Mouse (Mus musculus) cerebellum, adult 8-10 months (tissue): ENCODE measurements at regions not wholly inside any gene's neighbourhood (a gene's known extent, or its start where the extent isn't known, plus 50 kb on each side); places are given as distances from the start of the nearest gene placed in this dataset.
A peak's percentile ranks its signal among the peaks of the same experiment; 100 is the strongest.

Experiments
- DNase-seq: peaks from one replicate; pipeline ENCODE4 v3.0.0; 2022

DNA sequence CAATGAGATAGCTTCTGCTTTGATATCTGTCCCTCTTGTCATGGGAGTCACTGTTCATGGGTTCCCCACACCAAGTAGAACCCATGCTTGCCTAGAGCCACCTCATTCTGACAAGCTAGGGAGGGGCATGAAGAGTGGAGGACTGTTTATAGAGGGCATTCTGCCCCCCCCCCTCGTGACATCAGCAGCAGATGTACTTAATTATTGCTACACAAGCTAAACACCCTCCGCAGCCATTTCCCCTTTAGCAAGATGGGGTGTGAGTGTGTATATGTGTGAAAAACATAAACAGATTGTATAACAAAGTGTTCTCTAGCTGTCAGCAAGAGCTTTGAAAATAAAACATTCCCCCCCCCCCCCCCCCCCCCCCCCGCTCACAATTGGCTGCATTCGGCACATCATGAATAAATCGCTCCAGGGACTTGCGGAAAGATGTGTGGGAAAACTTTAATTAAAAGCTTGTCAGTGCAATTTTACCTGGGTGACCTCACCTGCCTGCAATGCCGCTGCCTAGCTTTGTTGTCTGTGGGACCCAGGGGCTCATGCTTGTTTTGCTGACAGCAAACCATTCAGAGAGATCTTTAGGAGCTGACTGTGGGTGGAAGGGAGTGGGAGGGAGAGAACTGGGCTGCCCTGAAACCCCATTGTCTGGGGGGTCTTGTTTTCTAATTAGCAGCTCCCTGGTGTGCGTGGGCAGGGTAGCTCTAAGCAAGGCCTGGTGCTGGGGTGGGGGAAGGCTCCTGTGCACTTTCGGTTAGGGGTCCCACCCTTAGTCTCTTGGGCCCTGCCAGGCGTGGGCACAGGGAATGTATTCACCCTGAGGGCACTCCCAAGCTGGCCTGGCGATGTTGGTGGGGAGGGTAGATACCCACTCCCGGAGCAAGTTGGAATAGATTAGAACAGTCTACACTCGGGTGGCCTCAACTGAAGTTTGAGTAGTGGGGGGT lies 63.4 kb downstream of the Irx2 start:
- no peak for DNase-seq

DNA sequence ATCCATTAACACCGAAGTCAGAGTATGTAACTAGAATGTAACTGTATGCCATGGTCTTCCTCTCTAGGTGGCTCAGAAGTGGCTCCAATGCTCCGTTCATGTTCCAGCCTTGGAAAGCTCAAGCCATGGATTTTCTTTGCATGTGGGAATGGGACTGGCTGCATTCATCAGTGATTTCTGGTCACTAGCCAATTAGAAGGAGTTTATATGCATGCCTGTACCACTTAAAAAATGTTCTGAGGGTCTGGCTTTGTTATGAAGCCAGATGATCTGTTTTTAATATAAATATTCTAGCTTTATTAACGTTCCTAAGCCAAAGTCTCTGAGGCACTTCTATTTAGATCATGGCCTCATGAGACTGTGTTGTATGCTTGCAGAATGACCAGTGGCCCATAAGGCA lies 78.8 kb downstream of the Irx2 start:
- DNase-seq: no peak

DNA sequence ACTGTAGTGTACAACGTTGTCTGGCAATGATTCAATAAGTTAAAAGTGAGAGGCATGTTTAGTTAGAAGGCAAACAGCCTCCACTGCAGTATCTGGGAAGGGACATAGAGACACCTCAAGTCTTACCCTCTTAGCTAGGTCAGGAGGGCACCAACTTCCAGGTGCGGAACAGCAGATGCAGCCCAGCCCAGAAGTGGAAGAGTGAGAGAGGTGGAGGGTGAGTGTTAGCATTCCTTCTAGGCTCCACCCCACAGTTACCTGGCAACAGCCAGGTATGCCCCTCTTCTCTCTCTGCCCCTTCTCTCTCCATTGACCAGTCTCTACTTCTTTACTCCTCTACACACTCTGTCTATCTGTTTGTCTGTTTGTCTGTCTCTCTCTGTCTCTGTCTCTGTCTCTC lies 80.1 kb downstream of the Irx2 start:
- DNase-seq: no peak

DNA sequence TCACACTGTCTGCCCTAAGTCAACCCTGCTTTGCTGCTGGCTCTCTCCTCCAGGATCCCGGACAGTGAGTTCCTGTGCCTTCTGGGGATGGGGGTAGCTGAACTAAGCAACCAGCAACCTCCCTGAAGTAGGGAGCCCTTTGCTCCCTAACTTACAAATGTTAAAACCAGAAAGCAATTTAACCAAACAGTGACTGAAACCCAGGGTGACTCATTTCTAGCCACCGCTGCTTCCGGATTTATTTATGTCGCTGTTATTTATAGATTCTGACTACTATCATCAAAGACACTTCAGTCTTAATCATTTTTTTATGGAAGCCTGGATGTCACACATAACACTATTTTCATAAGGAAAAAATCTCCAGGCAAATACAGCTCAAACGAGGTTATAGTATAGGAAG lies 81.4 kb downstream of the Irx2 start:
- DNase-seq: no peak

DNA sequence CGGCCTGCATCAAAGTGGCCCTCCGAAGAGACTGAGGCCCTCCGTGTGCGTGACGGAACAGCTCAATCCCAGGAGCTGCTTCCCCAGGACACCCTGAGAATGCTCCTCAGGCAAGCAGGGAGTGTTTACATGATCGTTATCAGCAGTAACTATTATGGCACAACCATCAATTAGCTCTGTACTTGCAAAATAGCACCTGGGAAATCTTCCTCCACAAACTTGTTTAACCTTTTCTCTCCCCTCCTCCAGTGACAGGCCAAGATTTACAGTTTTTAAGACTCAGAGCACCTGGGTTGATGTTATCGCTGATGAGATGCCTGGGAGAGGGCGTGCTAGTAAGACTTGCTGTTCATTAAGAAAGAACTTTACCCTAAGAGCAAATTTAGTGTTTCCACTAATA lies 82.5 kb downstream of the Irx2 start:
- no peak for DNase-seq

DNA sequence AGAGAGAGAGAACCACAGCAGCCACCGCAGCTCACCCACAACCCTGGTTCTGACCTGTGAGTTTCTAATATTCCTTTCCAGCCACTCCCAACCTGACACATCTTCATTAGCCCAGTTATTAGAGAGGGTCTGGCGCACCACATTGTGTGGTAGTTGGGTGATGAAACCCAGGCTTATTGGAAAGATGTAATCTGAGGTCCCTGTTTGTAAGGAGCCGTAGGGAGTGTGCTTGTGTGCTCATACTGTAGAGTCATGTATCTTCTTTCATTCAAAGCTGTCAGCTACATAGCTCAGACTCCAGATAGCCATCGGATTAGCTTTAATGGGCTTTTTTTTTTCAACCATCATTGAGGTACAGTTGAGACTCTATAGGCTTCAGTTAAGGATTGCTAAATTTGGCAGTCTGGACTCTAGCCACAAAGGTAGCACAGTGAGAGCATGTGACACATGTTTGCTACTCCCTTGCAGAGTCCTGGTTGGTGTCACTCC lies 83.3 kb downstream of the Irx2 start:
- DNase-seq: no peak

DNA sequence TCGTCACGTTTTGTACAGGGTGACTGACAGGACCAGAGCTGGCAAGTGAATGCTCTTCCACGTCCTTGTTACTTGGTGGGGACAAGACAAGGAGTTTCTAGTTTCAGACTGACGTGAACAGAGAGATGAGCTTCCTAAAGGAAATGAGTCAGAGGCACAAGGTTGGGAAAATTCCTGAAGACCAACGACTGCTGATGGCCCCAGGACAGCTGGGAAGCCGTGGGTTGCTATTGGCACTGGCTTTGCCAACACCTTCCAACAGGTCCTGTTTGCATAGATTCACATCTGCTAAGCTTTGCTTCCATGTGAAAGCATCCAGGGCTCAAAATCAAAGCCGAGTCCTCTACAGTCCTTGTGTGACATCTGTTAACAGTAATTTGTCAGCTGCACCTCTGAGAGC lies 86.2 kb downstream of the Irx2 start:
- no peak for DNase-seq

DNA sequence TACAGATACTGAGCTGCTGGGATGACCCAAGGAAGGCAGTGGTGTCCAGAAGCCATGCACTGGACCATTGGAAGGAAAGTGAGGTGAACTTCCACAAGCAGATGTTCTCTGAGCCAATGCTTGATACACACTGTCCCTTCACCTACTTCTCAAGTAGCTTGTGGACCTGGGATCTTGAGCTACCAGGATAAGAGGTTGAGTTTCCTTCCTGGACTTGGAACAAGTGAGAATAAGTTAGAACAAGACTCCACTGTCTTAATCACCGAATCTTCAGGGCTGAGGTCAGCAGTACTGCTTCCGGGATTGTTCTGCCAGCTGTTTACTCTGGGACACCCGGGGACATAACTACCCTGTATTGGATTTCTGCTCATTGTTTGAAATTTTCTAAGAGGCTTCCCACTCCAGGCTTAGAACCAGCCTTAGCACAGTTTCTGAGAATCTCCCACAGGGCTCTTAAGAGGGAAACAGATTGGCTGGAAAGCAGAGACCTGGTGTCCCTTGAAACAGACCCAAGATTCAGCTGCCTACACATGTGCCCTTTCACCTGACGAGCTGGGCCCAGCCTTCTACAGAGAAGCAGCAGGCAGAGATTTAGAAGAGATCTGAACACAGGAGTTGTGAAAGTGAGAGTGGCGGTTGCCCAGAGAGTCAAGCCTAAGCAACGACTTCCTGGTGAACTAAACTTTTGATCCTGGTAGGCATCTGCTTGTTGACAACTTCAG lies 87.5 kb downstream of the Irx2 start:
- DNase-seq: no peak

DNA sequence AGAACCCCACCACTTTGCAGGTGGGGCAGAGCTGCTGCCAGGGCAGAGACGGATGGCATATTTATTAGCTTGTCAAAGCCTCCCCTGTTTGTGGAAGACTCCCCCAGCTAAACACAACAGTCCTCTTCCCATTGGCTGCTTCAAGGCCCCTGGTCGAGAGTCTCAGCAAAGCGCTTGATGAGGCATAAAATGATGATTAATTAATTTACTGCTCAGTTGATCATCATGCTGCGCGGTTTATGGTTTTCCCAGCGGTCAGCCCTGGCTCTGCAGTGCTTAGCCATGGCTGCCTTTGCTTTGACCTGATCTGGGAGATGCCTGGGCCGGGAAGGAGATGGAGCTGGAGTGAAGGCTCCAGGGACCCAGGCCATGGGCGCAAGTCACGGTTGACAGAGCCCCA lies 98.5 kb downstream of the Irx2 start:
- no peak for DNase-seq

DNA sequence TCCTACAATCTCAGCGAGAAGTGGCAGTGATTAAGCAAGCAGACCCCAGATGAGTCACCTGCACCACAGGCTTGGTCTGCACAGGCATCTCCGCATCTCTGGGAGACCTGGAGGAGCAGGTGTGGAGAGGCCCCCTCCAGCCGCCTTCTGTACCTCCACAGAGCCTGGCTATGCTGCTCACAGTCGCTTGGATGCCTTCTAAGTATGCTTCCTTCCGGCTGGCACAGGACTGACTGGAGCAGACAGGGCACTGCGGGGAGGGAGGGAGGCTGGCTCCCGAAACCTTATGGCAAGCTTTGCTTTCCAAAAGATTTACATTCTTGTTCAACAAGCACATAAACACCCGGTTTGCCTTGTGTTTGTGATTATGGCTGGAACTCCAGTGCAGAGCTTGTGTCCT lies 107.3 kb downstream of the Irx2 start:
- peak; percentile 69 for DNase-seq

DNA sequence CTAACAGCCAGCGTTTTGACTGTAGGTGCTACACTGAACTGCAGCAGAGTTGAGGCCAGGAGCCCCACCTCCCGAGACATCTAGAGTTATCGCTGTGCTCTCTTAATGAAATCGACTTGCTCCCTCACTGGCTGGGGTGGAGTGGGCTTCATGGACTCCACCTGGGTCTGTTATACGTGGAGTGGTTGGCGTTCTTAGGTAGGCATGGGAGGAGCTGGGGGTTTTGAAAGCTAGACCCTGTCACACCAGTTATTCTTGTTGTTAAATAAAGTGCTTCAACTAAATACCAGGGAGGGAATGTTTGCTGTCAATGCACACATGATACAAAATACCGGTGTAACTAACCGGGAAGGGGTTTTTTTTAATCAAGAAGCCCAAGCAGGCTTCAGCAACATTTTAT lies 108.4 kb downstream of the Irx2 start:
- no peak for DNase-seq

DNA sequence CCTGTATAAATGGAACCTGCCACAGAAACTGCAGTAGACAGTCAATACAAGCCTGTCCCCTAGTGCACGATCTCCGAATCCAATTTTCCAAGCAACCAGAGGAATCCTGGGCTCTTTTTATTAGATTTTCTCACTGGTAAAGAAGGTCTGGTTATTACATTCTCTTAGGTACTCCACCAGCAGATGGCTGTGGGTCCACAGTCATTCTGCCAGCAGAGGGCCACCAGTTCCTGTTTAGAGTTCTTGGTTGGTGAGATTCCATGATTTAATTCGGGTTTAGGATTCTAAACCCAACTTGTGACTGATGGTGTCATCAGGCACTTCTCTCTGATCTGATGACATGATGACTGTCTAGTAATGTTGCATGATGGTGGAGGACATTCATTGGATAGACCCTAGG lies 118.6 kb downstream of the Irx2 start:
- DNase-seq: no peak

DNA sequence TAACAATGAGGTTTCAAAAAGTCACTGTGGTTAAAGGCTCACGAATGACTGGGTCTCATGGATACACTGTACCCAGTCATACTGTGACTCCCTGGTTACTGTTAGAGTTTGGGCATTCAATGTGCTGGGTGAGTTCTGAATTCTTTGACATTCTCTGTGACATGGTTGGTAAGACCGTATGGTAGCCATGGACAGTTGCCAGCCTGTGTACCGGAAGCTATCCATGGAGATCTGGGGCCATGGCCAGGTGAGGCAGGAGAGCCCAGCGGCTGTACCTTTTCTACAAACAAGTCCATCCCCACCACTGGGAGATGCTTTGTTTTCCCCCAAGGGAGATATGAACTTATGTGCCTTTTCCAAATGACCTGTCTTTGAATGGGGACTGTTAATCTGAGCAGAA lies 126.4 kb downstream of the Irx2 start:
- peak; percentile 59 for DNase-seq

DNA sequence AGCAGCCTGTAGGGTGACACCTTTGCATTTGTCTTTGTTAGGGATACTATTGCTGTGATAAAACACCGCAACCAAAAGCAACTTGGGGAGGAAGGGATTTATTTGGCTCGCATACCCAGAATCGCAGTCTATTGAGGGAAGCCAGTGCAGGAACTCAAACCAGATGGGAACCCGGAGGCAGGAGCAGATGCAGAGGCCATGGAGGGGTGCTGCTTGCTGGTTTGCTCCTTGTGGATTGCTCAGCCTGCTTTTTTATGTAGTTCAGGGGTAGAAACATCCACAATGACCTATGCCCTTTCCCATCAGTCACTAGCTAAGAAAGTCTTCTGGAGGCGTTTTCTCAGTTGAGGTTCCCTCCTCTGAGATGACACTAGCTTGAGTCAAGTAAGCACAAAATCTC lies 133.9 kb downstream of the Irx2 start:
- no peak for DNase-seq

DNA sequence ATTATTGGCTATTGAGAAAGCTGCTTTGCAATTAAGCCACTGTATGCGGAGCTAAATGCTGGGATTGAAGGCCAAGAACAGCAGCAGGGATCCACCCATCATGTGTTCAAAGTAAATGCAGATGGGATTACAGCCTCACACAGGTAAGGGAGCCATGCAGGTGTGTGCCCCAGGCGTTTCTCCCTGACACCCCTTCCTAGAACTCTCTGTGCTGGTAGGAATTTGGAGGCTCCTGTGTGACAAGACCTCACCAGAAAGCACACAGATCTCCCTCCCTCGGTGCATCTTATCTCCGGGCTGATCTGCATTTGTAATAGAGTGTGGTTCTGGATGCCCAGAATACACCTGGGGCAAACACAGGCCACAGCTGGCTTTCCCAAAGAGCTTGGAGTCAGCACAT lies 134.7 kb downstream of the Irx2 start:
- DNase-seq: no peak

DNA sequence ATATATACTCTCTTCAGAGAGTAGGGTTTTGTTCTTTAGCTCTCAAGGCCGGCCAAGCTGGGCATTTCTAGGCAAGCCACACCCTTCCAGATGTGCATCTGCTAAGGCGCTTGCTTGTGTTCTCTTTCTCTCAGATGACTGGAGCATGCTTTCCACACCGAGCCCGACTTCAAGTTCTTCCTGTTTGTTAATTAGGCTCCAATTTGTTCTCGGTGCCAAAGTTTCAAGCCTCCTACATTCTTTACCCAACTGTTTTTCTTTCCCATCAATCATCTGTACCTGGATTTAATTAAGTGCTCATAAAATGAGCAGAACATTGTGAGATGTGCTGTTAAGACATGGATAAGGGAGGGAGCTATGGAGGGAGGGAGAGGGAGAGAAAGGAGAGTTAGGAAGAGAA lies 138.7 kb downstream of the Irx2 start:
- DNase-seq: no peak

DNA sequence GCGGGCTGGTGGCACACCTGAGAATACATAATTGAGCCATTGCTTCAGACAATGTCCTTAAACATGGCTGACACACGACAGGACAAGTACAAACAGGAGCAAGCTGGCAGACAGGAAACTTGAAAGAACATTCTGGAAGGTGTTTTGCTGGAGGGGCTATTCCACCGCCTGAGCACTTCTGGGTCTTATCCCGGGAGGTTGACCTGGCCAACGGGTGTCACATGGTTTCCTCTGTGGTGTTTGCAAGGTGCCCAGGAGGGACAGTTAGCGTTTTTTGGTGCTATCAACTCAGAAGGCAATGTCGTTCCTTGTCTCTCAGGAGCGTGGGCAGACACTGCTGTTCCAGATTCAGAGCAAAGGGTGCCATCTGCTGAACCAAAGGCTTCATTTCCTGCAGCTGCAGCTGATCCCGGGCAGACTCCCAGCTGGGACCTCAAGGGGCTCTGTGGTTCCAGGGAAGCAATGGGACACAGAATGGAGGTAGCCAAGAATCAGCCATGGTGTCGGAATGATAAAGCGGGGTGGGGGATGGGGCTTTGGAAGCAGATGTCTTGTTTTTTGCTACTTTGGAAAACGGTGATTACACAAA lies 140.5 kb downstream of the Irx2 start:
- no peak for DNase-seq

DNA sequence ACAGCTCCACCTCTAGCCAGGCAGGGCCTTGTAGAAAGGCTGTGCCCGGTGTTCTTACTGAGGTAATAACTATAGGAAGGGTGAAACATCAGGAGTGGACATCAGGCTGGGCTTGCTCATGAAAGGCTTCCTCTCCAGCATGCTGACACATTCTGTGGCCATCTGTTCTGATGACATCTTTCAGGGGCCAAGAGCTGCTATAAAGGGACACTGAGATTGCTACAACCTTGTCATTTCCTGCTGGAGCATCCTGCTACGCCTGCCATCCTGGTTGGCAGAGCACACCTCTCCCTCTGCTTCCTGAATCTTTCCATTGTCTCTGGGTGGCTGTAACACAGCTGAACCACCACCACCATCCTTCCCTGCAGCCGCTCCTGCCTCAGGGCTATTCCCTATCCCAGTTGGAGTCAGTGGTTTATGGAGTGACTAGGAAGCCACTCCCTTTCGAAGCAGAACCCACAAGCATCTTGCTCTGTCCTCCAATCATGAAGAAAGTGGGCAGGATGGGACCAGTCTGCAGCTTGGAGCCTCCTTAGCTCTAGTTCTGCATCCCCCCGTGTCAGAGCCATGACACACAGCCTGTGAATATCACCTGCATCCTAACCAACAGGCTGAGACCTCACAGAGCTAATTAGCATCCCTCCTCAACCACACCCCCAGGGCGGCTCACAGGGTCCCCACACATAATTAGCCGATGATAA lies 154.6 kb downstream of the Irx2 start:
- peak; percentile 25 for DNase-seq

DNA sequence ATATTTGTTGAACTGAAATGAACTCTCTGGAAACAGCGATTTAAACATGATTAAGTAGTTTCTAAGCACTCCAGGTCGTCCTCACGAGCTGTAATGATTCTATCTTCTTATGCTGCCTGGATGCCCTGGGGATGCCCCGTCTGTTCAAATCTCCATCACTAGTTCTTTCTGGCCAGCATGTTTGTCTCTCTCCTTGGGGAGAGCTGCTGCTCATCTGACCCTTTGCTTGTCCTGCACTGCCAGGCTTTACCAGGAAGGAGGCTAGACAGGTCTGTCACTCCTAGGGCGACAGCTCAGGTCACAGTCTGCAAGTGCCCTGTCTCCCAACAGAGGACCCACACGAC lies 155.1 kb downstream of the Irx2 start:
- DNase-seq: peak; percentile 13

DNA sequence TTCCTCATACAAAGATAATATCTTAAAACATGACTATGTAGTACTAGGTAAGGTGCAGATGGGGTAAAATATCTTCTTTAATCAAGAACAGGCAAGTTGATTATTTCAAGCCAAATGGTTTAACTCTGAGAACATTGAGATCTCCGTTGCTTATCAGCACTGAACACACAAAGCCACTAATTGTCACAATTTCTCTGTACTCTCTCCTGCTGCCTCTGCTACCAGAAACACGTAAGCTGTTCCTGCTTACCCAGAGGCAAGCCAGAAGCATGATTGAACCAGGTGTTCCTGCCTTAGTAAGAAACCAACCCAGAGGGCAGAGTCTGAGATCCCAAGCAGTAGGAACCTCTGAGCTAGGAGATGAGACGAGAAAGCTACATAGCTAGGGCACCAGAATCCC lies 164.1 kb downstream of the Irx2 start:
- no peak for DNase-seq

DNA sequence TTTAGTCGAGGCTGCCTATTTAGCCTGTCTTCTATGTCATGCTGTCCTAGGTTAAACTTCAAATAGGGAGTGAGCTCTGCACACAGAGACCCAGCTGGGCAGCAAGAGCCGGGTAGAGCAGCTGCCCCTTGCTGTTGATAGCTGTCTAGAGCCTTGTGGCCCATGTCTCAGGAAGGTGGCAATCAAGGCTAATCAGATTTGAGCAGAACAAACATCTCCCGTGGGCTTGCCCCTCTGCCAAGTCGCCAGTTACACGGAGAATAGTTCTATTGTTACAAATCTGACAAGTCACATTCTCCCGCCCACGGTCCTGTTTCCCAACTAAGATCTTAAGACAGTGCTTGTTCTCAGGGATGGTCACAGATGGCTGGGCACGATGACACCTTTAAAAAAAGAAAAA lies 171.4 kb downstream of the Irx2 start:
- no peak for DNase-seq

DNA sequence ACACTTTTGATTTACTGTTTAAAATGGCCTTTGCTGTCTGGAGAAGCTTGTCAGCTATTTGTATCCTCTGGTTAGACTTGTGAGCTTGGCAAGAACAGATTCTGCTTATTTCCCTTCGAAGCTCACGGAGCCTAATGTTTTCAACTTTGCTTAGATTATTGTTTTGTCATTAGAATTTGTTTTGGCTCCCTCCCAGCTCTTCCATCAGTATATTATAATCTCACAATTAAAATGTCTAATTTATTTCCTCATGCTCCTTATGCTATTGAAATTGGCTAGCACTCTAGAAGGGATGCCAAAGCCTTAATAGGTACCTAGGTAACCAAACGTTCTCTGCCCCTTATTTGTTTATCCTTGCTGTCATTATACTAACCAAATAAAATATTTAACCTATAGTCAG lies 171.9 kb downstream of the Irx2 start:
- no peak for DNase-seq

DNA sequence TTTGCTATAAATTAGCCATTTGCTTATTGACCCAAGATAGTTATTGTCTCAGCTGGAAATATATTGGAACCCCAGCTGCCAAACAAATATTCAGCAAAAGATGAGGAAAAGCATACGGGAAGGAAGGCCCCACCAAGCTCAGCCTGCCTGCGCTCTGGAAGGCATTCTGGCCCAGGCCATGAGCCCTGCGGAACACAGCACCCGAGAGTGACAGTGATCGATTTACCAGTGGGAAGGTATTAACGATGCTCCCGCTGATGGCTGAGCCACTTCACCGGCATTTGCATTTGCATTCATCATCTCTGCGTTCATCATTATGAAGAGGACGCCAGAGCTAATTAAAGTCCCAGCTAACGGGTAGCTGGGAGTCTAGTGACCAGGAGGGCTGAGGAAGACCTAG lies 174.8 kb downstream of the Irx2 start:
- no peak for DNase-seq
